Mouse (Mus musculus) kidney, postnatal 14 days (tissue): Measurements from ENCODE around the gene Sec24b.

ENCODE experiments used
- DNase-seq: peaks from one replicate; pipeline ENCODE4 v3.0.0; 2022; ENCODE audit warnings: mixed read lengths

Sec24b gene

DNA sequence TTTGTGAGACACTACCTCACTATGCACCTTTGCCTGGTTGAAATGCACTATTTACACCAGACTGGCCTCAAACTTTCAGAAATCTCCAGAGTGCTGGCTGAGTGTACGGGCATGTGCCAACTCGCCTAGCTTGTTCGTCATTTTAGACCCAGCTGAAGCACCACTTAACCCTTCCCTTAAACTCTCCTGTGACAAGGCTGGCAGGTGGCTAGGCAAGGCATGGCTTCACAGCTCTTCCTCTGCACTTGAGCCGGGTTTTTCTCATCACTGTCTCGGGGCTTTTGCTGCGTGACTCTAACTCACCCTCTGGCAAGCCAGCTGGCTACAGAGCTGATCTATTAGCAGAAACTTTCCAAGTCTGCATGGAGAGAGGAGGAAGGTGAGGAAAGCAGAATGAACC, 6.8 kb downstream of the Sec24b start:
- no peak for DNase-seq

DNA sequence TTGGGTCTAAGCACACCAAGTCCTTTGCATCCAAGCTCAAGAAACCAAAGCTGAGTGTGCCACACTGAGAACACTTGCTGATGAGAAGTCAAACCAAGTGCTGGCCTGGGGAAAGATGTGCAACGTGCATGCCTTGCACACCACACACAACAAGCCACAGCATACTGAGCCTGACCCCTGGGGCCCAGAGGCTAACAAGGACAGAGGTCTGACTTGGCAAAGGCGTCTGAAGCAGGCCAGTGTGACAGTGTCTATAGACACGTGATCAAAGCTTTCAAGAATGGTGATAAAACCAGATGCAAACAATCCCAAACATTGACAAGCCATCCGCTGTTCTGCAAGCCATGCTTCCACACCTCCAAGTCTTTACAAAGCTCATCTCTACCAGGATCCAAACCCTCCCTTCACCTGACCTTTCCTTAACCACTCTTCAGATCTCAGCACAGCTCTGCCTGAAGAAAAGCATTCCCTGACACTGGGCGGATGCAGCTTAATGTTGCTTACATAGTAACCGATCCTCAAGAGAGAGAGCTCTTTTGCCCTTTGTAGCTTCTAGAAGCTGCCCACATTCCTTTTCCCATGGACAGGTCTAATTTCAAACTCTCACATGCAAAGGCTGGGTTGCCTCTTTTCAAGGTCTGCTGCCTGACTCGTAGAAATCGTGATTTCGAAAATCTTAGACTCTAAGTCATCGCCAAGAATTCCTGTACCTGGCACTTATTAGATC, 7.8 kb downstream of the Sec24b start:
- DNase-seq = peak; percentile 35

- peak; percentile 55 for DNase-seq
Measured at GRCm38 (mm10) chr3:130052541-130053298, 8.6 kb downstream of the Sec24b start.

DNA sequence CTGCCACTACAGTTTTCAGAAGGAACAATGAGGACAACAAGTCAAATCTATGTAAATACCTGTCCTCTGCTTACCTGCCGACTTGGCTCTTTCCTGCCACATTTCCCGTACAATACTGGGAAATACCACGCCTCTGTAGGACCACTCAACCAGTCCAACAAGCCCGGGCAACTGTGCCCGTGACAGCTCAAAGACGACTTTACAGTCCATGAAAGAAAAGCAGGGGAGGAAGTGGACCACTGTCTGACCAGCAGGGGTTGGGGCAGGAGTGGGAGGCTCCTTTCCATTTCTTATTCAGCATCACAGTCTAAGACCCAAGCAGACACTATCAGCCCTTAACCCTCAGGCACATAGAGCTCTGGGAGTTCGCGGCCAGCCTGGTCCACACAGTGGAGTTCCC, 9.2 kb downstream of the Sec24b start:
- no peak for DNase-seq

DNA sequence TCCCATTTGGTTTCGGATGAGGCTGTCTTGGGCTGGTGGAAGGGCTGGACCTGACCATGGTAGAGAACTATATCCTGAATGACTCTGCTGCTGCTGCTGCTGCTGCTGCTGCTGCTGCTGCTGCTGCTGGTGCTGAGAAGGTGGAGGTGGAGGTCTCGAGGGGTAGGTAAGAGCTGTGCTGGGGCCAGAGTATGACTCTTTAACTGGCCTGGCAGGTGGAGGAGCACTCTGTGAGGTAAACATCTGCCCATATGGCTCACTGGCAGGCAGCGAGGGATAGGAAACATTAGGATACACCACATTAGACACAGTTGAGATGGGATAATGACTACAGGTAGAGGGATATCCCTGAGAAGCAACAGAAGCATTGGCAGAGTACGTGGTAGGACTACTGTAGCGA, 20.6 kb downstream of the Sec24b start:
- DNase-seq = no peak

- DNase-seq = no peak
Measured at GRCm38 (mm10) chr3:130040017-130040416, 21.3 kb downstream of the Sec24b start.

DNA sequence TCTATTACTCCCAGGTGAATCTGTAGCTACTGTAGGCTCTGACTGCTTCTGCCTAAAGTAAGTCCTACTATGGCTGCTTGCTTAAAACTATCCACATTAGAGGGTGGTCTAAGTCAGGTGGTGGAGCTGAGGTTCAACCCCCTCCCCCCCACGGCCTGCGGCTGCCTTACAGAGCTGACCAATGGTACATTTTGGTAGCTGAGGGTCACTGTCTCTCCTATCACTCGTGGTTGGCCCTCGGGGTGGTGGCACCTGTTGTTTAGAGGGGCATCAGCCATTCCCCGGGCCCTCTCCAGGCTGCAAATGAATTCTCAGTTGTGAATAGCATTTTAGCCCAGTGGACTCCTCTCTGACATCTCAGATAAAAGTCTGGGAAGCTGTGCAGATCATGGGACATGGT, 32.6 kb downstream of the Sec24b start:
- no peak for DNase-seq

DNA sequence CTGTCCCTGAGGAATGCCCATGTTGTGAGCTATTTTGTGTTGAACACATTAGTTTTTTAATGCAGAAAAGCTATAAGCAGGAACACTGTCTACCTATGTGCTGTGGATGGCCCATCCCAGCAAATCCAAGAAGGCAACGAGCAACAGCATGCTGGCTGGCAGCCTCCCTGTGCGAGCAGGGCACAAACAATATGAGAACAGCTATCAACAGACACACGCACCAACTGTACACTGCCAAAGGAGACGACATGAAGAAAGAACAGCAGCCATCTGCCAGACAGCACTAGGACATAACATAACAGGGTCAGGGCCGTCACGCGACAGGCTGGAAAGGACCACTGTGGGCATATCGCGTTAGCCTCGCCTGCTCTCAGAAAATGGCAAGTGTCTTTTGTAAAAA, 35.2 kb downstream of the Sec24b start:
- no peak for DNase-seq

- DNase-seq = no peak
Measured at GRCm38 (mm10) chr3:130025556-130025955, 35.8 kb downstream of the Sec24b start.

DNA sequence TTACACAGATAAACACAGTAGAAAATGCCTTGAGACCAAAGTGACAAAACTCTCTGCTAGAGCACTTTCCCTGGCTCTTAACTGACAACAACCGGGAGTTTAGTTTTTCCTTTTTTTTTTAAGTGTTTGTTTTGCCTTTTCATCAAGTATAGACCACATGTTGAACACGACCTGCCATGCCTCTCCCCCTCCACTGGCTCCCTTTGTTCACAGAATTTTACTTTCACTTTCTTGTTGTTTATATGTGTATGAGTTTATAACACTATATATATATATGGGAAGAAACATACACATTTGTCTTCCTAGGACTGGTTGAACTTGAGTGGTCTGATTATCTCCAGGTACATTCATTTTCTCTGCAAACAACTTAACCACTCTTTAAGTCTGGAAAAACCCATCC, 48.4 kb downstream of the Sec24b start:
- no peak for DNase-seq

DNA sequence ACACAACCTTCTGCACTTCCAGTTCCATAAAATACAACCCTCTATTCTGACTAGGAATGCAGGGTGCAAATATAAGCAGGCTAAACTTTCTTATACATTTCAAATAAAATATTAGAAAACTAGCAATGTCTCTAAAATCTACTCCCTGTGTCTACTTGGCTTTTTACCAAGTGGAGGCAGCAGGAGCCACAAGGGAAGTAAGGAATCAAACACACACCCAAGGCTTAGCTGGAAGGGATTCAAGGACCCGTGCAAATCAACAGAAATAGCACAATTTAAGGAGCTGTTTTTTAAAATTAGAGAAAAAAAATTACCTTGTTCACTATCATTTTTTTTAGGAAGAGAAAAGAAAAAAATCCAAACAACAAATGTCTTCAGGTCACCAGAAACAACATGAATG, 50.1 kb downstream of the Sec24b start:
- DNase-seq = no peak

DNA sequence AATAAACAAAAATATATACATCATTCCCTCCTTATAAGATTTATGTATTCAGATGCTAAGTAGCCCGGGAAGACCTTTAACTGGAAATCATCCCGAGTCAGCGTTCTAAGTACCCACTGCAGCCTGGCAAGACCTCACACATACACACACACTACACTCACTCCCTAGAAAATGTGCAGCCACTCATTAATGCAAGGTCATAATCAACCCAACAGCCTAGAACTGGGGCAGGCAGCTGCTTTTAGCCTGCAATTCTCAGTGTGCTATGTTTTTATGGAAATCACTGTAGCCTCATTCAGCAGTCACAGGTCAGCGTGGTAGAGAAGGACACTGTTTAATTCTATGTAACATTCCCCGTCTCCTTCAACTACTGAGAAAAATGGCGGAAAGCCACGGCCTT, 55.2 kb downstream of the Sec24b start:
- DNase-seq = peak; percentile 17

DNA sequence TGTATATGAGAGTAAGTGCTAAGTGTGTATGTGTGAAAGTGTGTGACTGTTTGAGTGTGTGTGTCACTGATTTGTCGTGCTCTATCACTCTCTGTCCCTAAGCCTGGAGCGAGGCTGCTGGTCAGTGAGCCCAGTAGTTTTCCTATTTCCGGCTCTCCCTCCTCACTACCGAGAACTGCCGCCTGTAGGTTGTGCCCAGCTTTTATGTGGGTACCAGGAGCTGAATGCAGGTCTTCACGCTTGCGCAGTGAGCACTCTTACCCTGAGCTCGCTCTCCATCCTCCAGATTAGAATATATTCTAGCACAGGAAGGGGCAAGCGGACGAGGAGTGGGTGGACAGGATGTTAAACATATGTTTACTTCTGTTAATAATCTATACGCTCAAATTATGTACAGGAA, 60.4 kb downstream of the Sec24b start:
- DNase-seq = no peak

DNA sequence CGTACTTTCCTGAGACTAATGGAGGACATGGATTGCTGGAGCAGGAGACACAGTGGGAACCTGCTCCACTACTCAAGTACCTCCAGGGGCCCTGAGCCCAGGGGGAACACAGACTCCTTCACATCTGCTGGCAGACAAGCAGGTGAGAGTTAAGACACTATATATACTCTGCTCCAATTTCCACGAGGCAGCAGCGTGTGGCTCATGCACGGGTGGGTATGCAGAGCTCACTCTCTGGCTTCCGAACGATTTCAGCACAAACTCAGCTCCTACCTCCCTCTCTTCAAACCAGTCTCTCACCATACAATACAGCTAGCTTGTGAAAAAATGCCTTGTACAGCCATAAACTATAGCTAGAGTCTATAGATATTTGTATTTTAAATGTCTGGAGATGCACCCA, 62.8 kb downstream of the Sec24b start:
- no peak for DNase-seq

DNA sequence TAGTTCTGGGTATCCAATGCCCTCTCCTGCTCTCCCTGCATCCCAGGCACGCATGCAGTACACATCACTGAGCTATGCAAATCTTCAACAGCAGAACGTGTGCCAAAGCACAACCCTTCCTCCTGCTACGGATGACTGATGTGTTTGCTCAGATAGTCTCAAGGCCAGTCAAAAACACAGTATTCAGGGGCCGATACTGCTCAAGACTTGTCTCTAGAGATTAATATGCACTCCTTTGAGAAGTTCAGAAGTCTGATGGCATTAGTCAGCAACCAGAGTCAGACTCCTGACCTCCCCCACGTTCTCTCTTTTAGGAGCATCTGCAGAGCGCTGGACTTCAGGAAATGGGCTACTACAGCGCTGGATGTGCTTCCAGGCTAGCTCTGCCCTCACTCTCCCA, 63.4 kb downstream of the Sec24b start:
- DNase-seq = no peak

DNA sequence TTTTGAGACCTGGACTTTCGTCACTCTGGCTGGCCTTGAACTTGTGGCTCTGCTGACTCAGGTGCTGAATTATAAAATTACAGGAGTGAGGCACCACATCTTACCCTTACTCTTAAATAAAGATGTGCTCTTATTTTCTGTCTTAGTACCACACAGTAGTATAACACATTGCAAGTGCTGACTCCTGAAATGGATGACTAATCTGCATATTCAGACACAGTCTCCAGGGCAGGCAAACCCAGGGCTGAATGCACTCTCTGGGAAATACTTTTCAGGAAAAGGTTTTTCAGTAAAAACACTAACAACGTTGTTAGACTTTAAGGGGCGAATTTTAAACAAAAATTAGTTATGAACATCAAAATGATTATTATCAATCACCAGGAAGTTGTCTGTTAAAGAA, 64.0 kb downstream of the Sec24b start:
- DNase-seq = no peak

DNA sequence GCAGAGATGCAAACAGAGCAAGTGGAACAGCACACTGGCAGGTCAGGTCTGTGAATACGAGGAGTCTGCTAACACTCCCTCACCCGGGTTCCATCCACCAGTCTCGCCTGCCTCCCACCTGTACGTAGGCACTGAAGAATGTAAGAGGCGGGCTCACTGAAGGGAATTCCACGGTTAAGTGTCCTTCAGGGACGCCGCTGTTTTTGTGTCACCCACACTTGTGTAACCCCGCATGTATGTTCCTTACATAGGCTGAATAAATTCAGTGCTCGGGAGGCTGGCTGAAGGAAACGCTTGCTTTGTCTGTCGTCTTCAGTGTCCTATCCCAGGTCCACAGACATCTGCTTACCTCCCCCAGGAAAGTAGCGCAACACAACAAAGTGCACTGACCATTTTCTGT, 74.1 kb downstream of the Sec24b start:
- no peak for DNase-seq

- DNase-seq = no peak
Measured at GRCm38 (mm10) chr3:129985335-129985734, 76.0 kb downstream of the Sec24b start.

DNA sequence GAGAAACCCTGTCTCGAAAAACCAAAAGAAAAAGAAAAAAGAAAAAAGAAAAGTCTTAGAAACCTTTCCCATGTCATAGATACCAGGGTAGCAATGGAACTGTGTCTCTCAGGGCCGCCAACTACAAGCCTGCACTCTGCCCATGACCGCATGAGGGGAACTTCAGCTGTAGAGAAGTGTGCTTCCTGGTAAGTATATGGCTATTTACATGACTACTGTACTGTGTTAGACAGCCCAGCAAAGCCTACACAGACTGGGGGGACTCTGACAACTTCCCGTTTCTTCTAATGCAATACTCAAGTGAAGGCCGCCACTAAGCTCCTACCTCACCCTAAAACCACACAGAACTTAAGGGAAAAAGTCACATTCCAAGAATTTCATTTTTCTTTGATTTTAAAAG, 76.6 kb downstream of the Sec24b start:
- no peak for DNase-seq

DNA sequence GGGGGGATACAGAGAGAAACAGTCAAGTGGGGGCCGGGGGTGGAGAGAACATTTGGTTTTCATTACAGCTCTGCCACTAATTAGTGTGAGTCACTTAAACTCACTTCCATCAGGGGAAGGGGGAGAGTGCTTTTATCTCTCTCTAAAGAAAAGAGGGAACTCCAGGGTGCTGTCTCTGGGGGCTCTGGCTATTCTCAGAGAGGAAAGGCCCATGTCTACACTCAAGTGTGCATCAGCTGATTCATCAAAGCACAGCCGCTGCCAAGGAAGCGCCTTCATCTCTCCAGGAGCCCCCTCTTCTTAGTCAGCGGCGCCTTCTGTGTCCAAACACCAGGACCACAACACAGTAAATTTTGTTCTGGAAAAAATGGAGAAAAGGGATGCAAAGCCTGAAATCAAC, 79.1 kb downstream of the Sec24b start:
- DNase-seq = no peak

GRCm38 (mm10) chr3:129981756-129982155, 79.6 kb downstream of the Sec24b start:
- no peak for DNase-seq

DNA sequence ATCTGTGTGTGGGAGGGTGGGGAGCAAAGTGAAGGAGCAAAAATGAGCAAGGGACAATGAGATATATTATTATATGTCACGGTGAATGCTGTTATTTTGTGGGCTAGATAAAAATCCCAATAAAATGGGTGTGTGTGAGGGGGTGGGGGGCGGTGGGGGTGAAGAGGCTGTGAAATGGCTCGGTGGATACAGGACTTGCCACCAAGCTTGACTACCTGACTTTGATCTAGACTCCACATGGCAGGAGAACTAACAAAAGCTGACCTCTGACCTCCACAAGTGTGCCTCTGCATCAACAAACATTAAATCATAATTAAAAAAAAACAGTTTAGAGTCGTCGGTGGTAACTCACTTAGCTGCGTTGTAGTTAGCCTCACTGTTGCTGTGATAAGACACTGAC, 81.8 kb downstream of the Sec24b start:
- no peak for DNase-seq

DNA sequence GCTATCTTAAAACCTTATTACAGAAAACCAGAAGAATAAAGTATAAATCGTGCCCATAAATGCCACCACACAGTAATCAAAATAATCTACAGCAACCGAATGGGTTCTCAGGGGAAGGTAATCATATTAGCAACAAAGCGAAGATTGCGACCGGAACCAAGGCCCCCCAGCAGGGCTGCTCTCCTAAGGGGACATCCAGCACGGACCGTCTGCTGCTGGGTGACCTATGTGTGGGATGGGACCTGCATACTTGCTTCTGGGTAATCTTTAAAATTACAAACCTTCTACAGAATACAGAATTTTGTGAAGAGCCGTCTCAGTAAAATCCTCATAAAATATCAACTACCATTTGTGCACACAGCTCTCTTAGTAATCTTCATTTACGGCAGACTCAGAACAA, 82.6 kb downstream of the Sec24b start:
- no peak for DNase-seq

DNA sequence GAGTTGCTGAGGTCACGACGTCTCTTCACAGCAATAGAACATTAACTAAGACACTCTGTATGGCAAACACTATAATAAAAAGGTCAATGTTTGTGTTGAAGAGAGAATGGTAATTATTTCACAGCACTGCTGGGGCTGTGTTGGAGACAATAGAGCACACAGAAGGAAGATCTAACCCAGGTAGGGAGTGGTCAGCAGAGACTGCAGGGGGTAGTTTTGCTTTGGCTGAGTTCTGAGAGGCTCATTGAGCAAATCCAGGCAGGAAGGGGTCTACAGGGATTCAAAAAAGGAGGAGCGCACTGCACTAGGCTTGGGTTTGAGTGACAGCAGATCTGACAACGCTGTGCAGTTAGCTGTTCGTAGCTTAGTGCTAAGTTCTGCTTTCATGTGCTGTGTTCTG, 85.0 kb downstream of the Sec24b start:
- no peak for DNase-seq
